Mouse (Mus musculus) megakaryocyte, embryonic 14.5 days (primary cell): ENCODE results near the gene Cd68. TPM values are rescaled to one million over a fixed set of nuclear protein-coding genes. Genes with fewer than 3 reads are reported as not detected.

ENCODE experiments used
- H3K27me3 ChIP-seq: replicated peaks from 2 replicates; pipeline ENCODE3; 2012; ENCODE audit warnings: inconsistent platforms
- H3K36me3 ChIP-seq: replicated peaks from 2 replicates; pipeline ENCODE3; 2012; ENCODE audit warnings: low read length, inconsistent platforms, mixed read lengths
- H3K4me1 ChIP-seq: 2 replicates; pipeline ENCODE4 v1.6.1; 2012; ENCODE audit warnings: inconsistent platforms
- H3K4me3 ChIP-seq: replicated peaks from 2 replicates; pipeline ENCODE3; 2012; ENCODE audit warnings: moderate library complexity, mild to moderate bottlenecking, inconsistent platforms
- H3K9me3 ChIP-seq: 2 replicates; pipeline ENCODE4 v1.6.1; 2012; ENCODE audit warnings: inconsistent platforms
- FLI1 ChIP-seq: IDR thresholded peaks from 2 replicates; pipeline ENCODE4 v1.6.1; 2012; ENCODE audit warnings: low read length, inconsistent platforms, mixed read lengths
- GATA1 ChIP-seq: IDR thresholded peaks from 3 replicates; pipeline ENCODE4 v1.6.1; 2012; ENCODE audit warnings: mixed read lengths, low read length, inconsistent platforms, borderline replicate concordance
- polyA plus RNA-seq: library from polyadenylated mRNA; stranded (reverse); fragments of >175 nt; gene quantifications from 2 replicates; pipeline ENCODE4 v1.2.3, GENCODE M21; 2012; ENCODE audit warnings: low replicate concordance; ENCODE audit not compliant: insufficient read depth

The Cd68 gene
- polyA plus RNA-seq, 1 experiment = 128 TPM

- peaks cover 68% of the 10 kb centered on the region for H3K4me1 ChIP-seq
- H3K36me3 ChIP-seq = peaks cover 79% of the 10 kb centered on the region
- no peaks in the 10 kb centered on the region for H3K9me3 ChIP-seq
- no peak overlapping the region for H3K4me3 ChIP-seq
- TF ChIP-seq GATA1 (no peak), FLI1 (no peak)
- H3K27me3 ChIP-seq = no peaks in the 10 kb centered on the region
Observed at GRCm38 (mm10) chr11:69656617-69657461, 9.1 kb downstream of the Cd68 start.

GRCm38 (mm10) chr11:69656065-69656455 lies 9.9 kb downstream of the Cd68 start:
- no peaks in the 10 kb centered on the region for H3K9me3 ChIP-seq
- H3K4me1 ChIP-seq = peaks cover 60% of the 10 kb centered on the region
- TF ChIP-seq GATA1 (no peak), FLI1 (no peak)
- H3K4me3 ChIP-seq = no peak overlapping the region
- no peaks in the 10 kb centered on the region for H3K27me3 ChIP-seq
- H3K36me3 ChIP-seq = peaks cover 87% of the 10 kb centered on the region

- peaks cover 56% of the 10 kb centered on the region for H3K4me1 ChIP-seq
- H3K27me3 ChIP-seq = no peaks in the 10 kb centered on the region
- peaks cover 93% of the 10 kb centered on the region for H3K36me3 ChIP-seq
- no peak within 1 kb of the TSS for H3K4me3 ChIP-seq
- no peaks in the 10 kb centered on the region for H3K9me3 ChIP-seq
- TF ChIP-seq FLI1 (no peak), GATA1 (no peak)
Observed at GRCm38 (mm10) chr11:69655264-69656064, 10.5 kb downstream of the Cd68 start, which contains the start of gene Sox15. Sox15 (plus strand) TSS chr11:69655314.

- Histone ChIP-seq H3K4me3 (no peak overlapping the region), H3K4me1 (peaks cover 49% of the 10 kb centered on the region), H3K9me3 (no peaks in the 10 kb centered on the region), H3K27me3 (no peaks in the 10 kb centered on the region), H3K36me3 (peaks cover 94% of the 10 kb centered on the region)
- no peak for TF ChIP-seq FLI1
- TF ChIP-seq GATA1 = no peak
Observed at GRCm38 (mm10) chr11:69654760-69655159, 11.2 kb downstream of the Cd68 start.

GRCm38 (mm10) chr11:69653399-69653798 lies 12.6 kb downstream of the Cd68 start:
- H3K36me3 ChIP-seq = peaks cover 98% of the 10 kb centered on the region
- no peaks in the 10 kb centered on the region for H3K27me3 ChIP-seq
- peaks cover 38% of the 10 kb centered on the region for H3K4me1 ChIP-seq
- no peaks in the 10 kb centered on the region for H3K9me3 ChIP-seq
- no peak for TF ChIP-seq GATA1
- no peak for TF ChIP-seq FLI1
- no peak overlapping the region for H3K4me3 ChIP-seq

GRCm38 (mm10) chr11:69645860-69646259 lies 20.1 kb downstream of the Cd68 start:
- TF ChIP-seq GATA1 (no peak), FLI1 (no peak)
- H3K4me1 ChIP-seq = no peaks in the 10 kb centered on the region

GRCm38 (mm10) chr11:69635471-69635870 lies 30.5 kb downstream of the Cd68 start:
- H3K36me3 ChIP-seq = peaks cover 39% of the 10 kb centered on the region
- peaks cover 44% of the 10 kb centered on the region for H3K4me1 ChIP-seq
- no peaks in the 10 kb centered on the region for H3K9me3 ChIP-seq
- no peaks in the 10 kb centered on the region for H3K27me3 ChIP-seq
- TF ChIP-seq GATA1 (no peak), FLI1 (no peak)
- H3K4me3 ChIP-seq = no peak overlapping the region

More at GRCm38 (mm10) chr11:69645860-69646259, 20.1 kb downstream of the Cd68 start:
- H3K9me3 ChIP-seq = no peaks in the 10 kb centered on the region
- H3K4me3 ChIP-seq = no peak overlapping the region
- H3K36me3 ChIP-seq = peaks cover 94% of the 10 kb centered on the region
- H3K27me3 ChIP-seq = no peaks in the 10 kb centered on the region

- Histone ChIP-seq H3K27me3 (no peaks in the 10 kb centered on the region), H3K4me3 (peak overlapping the region; percentile 97), H3K9me3 (no peaks in the 10 kb centered on the region), H3K4me1 (peaks cover 51% of the 10 kb centered on the region), H3K36me3 (peaks cover 21% of the 10 kb centered on the region)
- TF ChIP-seq FLI1 = no peak
- TF ChIP-seq GATA1 = no peak
Observed at GRCm38 (mm10) chr11:69633128-69633866, 32.7 kb downstream of the Cd68 start.

- peaks cover 52% of the 10 kb centered on the region for H3K4me1 ChIP-seq
- H3K9me3 ChIP-seq = no peaks in the 10 kb centered on the region
- no peak for TF ChIP-seq GATA1
- no peak for TF ChIP-seq FLI1
- peak within 1 kb of the TSS; percentile 97 for H3K4me3 ChIP-seq
- peaks cover 16% of the 10 kb centered on the region for H3K36me3 ChIP-seq
- H3K27me3 ChIP-seq = no peaks in the 10 kb centered on the region
Observed at GRCm38 (mm10) chr11:69632284-69633089, 33.5 kb downstream of the Cd68 start, which contains the start of gene Fxr2. Fxr2 (plus strand) TSS chr11:69632990.
